Mouse (Mus musculus): ENCODE results near the gene Pts. TPM values are rescaled to one million over a fixed set of nuclear protein-coding genes. Genes with fewer than 3 reads are reported as not detected.

Gene Pts
- total and polyA plus RNA-seq, 3 experiments: 35.4 to 89.4 (median 37.9) TPM

- TF ChIP-seq HCFC1 (IDR thresholded peaks at IDR 0.05; ENCODE audit: low read depth, low read length): no peak
- H3K4me2 ChIP-seq (ENCODE audit: insufficient read depth, low read depth, poor library complexity, severe bottlenecking): no peak overlapping the region
- dilution Hi-C loops (cut with MboI; ENCODE audit: extremely low pct_ligation_motif_present, extremely low pct_unique_long_range_greater_than_20kb, low sequenced_read_pairs) (no loop called here), in situ Hi-C loops (cut with MboI; ENCODE audit: low pct_ligation_motif_present, low pct_unique_long_range_greater_than_20kb, low sequenced_read_pairs) (no loop called here)
- DNase-seq (ENCODE audit: extremely low read depth): no peak
- H3K36me3 ChIP-seq (replicated peaks in 1 of 2; ENCODE audit: control insufficient read depth in 1 of 2, insufficient read depth in 1 of 2, low read length in 1 of 2): no peaks in the 10 kb centered on the region
- H3K27ac ChIP-seq (ENCODE audit: insufficient read depth, low read depth): no peak overlapping the region
- H3K79me2 ChIP-seq (replicated peaks; ENCODE audit: control insufficient read depth, extremely low read depth, insufficient read depth, poor library complexity, severe bottlenecking): no peaks in the 10 kb centered on the region
- no peak overlapping the region for H3K4me3 ChIP-seq (replicated peaks in 1 of 3; ENCODE audit: low read depth in 2 of 3, low read length in 2 of 3, poor library complexity in 1 of 3)
- no peak overlapping the region for H3K9ac ChIP-seq (ENCODE audit: insufficient read depth, low read depth)
- H3K27me3 ChIP-seq (replicated peaks): no peaks in the 10 kb centered on the region
- no peaks in the 10 kb centered on the region for H3K4me1 ChIP-seq (ENCODE audit: control insufficient read depth in 1 of 2, insufficient read depth in 2 of 2)
- H3K9me3 ChIP-seq (replicated peaks; ENCODE audit: low read length): no peaks in the 10 kb centered on the region
Measured at GRCm38 (mm10) chr9:50507570-50507969, 21.0 kb downstream of the Pts start.

DNA sequence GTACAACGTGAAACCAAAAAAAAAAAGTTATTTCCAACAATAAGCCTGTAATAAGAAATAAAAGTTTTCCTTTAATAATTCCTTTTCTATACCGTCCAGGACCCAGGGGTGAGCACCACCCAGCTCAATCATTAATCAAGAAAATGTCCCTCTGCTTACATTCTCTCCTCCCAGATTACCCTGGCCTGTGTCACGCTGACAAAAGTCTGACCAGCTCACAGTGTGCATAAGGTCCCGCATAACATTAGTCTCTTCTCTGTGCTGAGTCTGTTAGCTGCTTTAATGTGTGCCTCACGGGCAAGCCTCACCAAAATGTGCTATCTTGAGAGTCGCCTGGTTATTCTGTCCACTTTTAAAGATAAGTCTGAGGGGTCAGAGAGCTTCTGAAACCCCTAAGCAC lies 23.1 kb downstream of the Pts start:
- no peak overlapping the region for H3K27ac ChIP-seq (ENCODE audit: insufficient read depth, low read depth)
- dilution Hi-C loops (cut with MboI; ENCODE audit: extremely low pct_ligation_motif_present, extremely low pct_unique_long_range_greater_than_20kb, low sequenced_read_pairs): no loop called here

GRCm38 (mm10) chr9:50502949-50503348 lies 25.6 kb downstream of the Pts start:
- Histone ChIP-seq H3K9me3 (replicated peaks; ENCODE audit: low read length) (no peaks in the 10 kb centered on the region), H3K27me3 (replicated peaks) (no peaks in the 10 kb centered on the region), H3K9ac (ENCODE audit: insufficient read depth, low read depth) (no peak overlapping the region), H3K4me2 (ENCODE audit: insufficient read depth, low read depth, poor library complexity, severe bottlenecking) (no peak overlapping the region), H3K36me3 (replicated peaks in 1 of 2; ENCODE audit: control insufficient read depth in 1 of 2, insufficient read depth in 1 of 2, low read length in 1 of 2) (no peaks in the 10 kb centered on the region), H3K79me2 (replicated peaks; ENCODE audit: control insufficient read depth, extremely low read depth, insufficient read depth, poor library complexity, severe bottlenecking) (no peaks in the 10 kb centered on the region), H3K4me3 (replicated peaks in 1 of 3; ENCODE audit: low read depth in 2 of 3, low read length in 2 of 3, poor library complexity in 1 of 3) (no peak overlapping the region), H3K27ac (ENCODE audit: insufficient read depth, low read depth) (no peak overlapping the region), H3K4me1 (ENCODE audit: control insufficient read depth in 1 of 2, insufficient read depth in 2 of 2) (peaks cover 0 to 15% of the 10 kb centered on the region in 2 experiments; a peak in 2 of 4 replicates)
- DNase-seq (ENCODE audit: extremely low read depth): no peak
- in situ Hi-C loops (cut with MboI; ENCODE audit: low pct_ligation_motif_present, low pct_unique_long_range_greater_than_20kb, low sequenced_read_pairs) (no loop called here), dilution Hi-C loops (cut with MboI; ENCODE audit: extremely low pct_ligation_motif_present, extremely low pct_unique_long_range_greater_than_20kb, low sequenced_read_pairs) (no loop called here)
- TF ChIP-seq SMC3 (IDR thresholded peaks at IDR 0.05; ENCODE audit: low read depth, low read length) (no peak), POLR2AphosphoS2 (IDR thresholded peaks at IDR 0.05; ENCODE audit: low read depth, low read length) (no peak), MEF2A (IDR thresholded peaks at IDR 0.05; ENCODE audit: borderline replicate concordance, low read depth, low read length) (no peak), MAZ (IDR thresholded peaks at IDR 0.05; ENCODE audit: low read depth, low read length) (no peak), CHD1 (IDR thresholded peaks at IDR 0.05; ENCODE audit: low read depth, low read length) (no peak), EP300 (IDR thresholded peaks at IDR 0.05; ENCODE audit: low read length) (no peak), CTCF (conservative IDR thresholded peaks at IDR 0.05 in 1 of 2, IDR thresholded peaks at IDR 0.05 in 1 of 2; ENCODE audit: low read depth in 2 of 2, low read length in 2 of 2) (no peak), POLR2A (IDR thresholded peaks at IDR 0.05; ENCODE audit: low read depth, low read length) (no peak), USF1 (IDR thresholded peaks at IDR 0.05; ENCODE audit: low read depth, low read length) (no peak), ETS1 (conservative IDR thresholded peaks at IDR 0.05; ENCODE audit: low read depth, low read length) (no peak), TCF12 (IDR thresholded peaks at IDR 0.05; ENCODE audit: low read depth, low read length) (no peak), ZMIZ1 (IDR thresholded peaks at IDR 0.05; ENCODE audit: low read depth, low read length) (no peak), PAX5 (IDR thresholded peaks at IDR 0.05; ENCODE audit: low read length) (no peak), MYC (IDR thresholded peaks at IDR 0.05; ENCODE audit: low read depth, low read length) (no peak), JUN (IDR thresholded peaks at IDR 0.05; ENCODE audit: insufficient read depth, low read depth, low read length) (no peak)

More for the DNA sequence above, 23.1 kb downstream of the Pts start:
- no peaks in the 10 kb centered on the region for H3K36me3 ChIP-seq (replicated peaks in 1 of 2; ENCODE audit: control insufficient read depth in 1 of 2, insufficient read depth in 1 of 2, low read length in 1 of 2)
- no peak overlapping the region for H3K9ac ChIP-seq (ENCODE audit: insufficient read depth, low read depth)
- H3K4me1 ChIP-seq (ENCODE audit: control insufficient read depth in 1 of 2, insufficient read depth in 2 of 2): 0 out of 4 replicates have a peak, but pooled peaks cover 0 to 2% of the 10 kb centered on the region in 2 experiments
- no peak for DNase-seq (ENCODE audit: extremely low read depth)
- no peak overlapping the region for H3K4me3 ChIP-seq (replicated peaks in 1 of 3; ENCODE audit: low read depth in 2 of 3, low read length in 2 of 3, poor library complexity in 1 of 3)
- in situ Hi-C loops (cut with MboI; ENCODE audit: low pct_ligation_motif_present, low pct_unique_long_range_greater_than_20kb, low sequenced_read_pairs): no loop called here
- TF ChIP-seq MXI1 (IDR thresholded peaks at IDR 0.05; ENCODE audit: low read depth, low read length): no peak
- TF ChIP-seq TBP (conservative IDR thresholded peaks at IDR 0.05; ENCODE audit: low read depth, low read length): no peak
- TF ChIP-seq GABPA (IDR thresholded peaks at IDR 0.05; ENCODE audit: insufficient replicate concordance, low read depth, low read length): no peak
- TF ChIP-seq NELFE (IDR thresholded peaks at IDR 0.05; ENCODE audit: low read depth, low read length): no peak
- TF ChIP-seq CHD1 (IDR thresholded peaks at IDR 0.05; ENCODE audit: low read depth, low read length): no peak
- no peaks in the 10 kb centered on the region for H3K9me3 ChIP-seq (replicated peaks; ENCODE audit: low read length)
- H3K4me2 ChIP-seq (ENCODE audit: insufficient read depth, low read depth, poor library complexity, severe bottlenecking): no peak overlapping the region
- H3K27me3 ChIP-seq (replicated peaks): no peaks in the 10 kb centered on the region
- no peaks in the 10 kb centered on the region for H3K79me2 ChIP-seq (replicated peaks; ENCODE audit: control insufficient read depth, extremely low read depth, insufficient read depth, poor library complexity, severe bottlenecking)

Data from CH12.LX (cell line).